Mouse (Mus musculus): ENCODE measurements around the gene Gm5771.
"Not testable (repeated sequence)": the region's sequence is repeated elsewhere in the genome, so short reads cannot be mapped to it uniquely, and the experiment has no call there.

DNA sequence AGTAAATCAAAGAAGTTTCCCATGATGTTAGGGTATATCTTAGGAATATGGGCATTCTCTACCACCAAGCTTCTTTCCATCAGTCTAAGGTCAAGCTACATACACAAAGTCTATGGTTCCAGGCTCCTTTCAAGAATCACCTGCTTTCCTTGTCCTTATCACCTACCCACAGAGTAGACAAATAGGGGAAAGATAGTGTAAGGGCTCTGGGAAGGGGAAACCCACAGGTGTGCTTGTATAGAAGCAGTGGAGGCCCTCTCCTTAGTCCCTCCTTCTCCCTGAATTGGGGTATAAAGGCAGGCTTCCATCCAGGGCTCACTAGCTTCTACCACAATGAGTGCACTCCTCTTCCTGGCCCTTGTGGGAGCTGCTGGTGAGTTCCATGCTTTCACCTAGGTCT is at the start of gene Gm5771:
- not testable (repeated sequence) for TF ChIP-seq CTCF (conservative IDR thresholded peaks at IDR 0.05; ENCODE audit: low read length); NANOG (IDR thresholded peaks at IDR 0.05; ENCODE audit: borderline replicate concordance, low read length)
